Mouse (Mus musculus): Measurements from ENCODE around the gene Efna3. TPM values are rescaled to one million over a fixed set of nuclear protein-coding genes. Genes with fewer than 3 reads are reported as not detected.

Efna3 gene
- total and polyA plus RNA-seq, 2 experiments, result not detected

- no peak overlapping the region for H3K9ac ChIP-seq (ENCODE audit: low read depth, low read length)
- no peak overlapping the region for H3K4me3 ChIP-seq (ENCODE audit: insufficient read depth, low read depth, low read length)
- TF ChIP-seq CTCF (IDR thresholded peaks at IDR 0.05; ENCODE audit: low read depth, low read length), result no peak
- TF ChIP-seq POLR2A (IDR thresholded peaks at IDR 0.05; ENCODE audit: extremely low read depth, insufficient read depth, low read length), result no peak
- H3K27ac ChIP-seq (replicated peaks; ENCODE audit: insufficient read depth, low read depth, low read length), result no peak overlapping the region
- WGBS, result 87% methylated on average over 7 of the region's 7 CpGs
- peaks cover 3% of the 10 kb centered on the region; the same call in 1 of the 2 replicates for H3K4me1 ChIP-seq (ENCODE audit: control insufficient read depth, insufficient read depth, low read length)
- no peak for DNase-seq (ENCODE audit: extremely low read depth, low read depth, low spot score)
- H3K27me3 ChIP-seq (ENCODE audit: control insufficient read depth, insufficient read depth, low read length), result no peaks in the 10 kb centered on the region
- H3K79me2 ChIP-seq (ENCODE audit: control insufficient read depth, insufficient read depth, low read length), result no peaks in the 10 kb centered on the region
- no peaks in the 10 kb centered on the region for H3K36me3 ChIP-seq (ENCODE audit: control insufficient read depth, insufficient read depth, low read length)
Observed at GRCm38 (mm10) chr3:89343279-89343678, 20.5 kb upstream of the Efna3 start.

DNA sequence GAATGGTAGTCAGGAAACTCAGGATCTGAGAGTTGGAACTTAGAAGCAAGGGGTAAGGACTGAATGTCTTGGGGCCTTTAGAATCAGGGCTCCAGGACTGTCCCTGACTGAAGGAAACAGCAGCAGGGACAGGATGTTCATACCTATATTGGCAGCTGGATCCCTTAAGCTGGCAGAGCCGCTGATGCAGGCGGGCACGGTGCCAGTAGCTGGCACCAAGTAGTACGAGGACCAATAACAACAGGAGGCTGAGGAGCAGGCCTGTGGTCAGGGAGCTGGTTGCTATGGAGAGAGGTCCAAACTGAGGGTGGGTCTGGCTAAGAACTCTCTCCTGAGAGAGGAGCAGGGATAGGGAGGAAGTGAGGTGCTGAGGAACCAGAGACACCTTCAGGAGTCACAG is 19.0 kb upstream of the Efna3 start:
- no peak overlapping the region for H3K9ac ChIP-seq (ENCODE audit: low read depth, low read length)
- WGBS, result 47% methylated on average over 4 of the region's 4 CpGs
- no peak overlapping the region for H3K27ac ChIP-seq (replicated peaks; ENCODE audit: insufficient read depth, low read depth, low read length)
- H3K4me1 ChIP-seq (ENCODE audit: control insufficient read depth, insufficient read depth, low read length), result peaks cover 5% of the 10 kb centered on the region; the same call in 1 of the 2 replicates
- no peaks in the 10 kb centered on the region for H3K79me2 ChIP-seq (ENCODE audit: control insufficient read depth, insufficient read depth, low read length)
- no peak for DNase-seq (ENCODE audit: extremely low read depth, low read depth, low spot score)
- H3K27me3 ChIP-seq (ENCODE audit: control insufficient read depth, insufficient read depth, low read length), result 0 out of 2 replicates have a peak, but pooled peaks cover 2% of the 10 kb centered on the region
- H3K4me3 ChIP-seq (ENCODE audit: insufficient read depth, low read depth, low read length), result no peak overlapping the region
- no peaks in the 10 kb centered on the region for H3K36me3 ChIP-seq (ENCODE audit: control insufficient read depth, insufficient read depth, low read length)
- TF ChIP-seq CTCF (IDR thresholded peaks at IDR 0.05; ENCODE audit: low read depth, low read length) (no peak), POLR2A (IDR thresholded peaks at IDR 0.05; ENCODE audit: extremely low read depth, insufficient read depth, low read length) (no peak)

DNA sequence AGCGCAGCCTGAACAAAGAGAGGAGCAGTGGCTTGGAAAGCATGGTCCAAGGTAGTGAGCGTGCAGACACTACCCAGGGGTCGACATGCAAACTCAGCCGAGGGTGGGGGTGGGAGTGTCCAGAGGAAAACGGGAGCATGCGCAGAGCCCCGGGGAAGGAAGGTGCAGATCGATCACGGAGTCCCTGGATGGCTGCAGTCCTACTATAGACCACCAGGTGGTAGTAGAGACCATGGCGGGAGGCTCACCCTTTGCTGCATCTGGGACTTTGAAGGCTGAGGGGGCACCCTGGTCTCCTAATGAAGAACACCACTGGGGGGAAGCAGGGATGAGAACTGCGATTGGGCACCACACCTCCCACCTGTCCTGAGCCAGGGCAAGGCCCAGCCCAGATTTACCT is 17.7 kb upstream of the Efna3 start:
- WGBS, result 8% methylated on average over 11 of the region's 11 CpGs
- Histone ChIP-seq H3K27ac (replicated peaks; ENCODE audit: insufficient read depth, low read depth, low read length) (no peak overlapping the region), H3K4me3 (ENCODE audit: insufficient read depth, low read depth, low read length) (peak overlapping the region; percentile 18; the same call in 1 of the 2 replicates), H3K27me3 (ENCODE audit: control insufficient read depth, insufficient read depth, low read length) (0 out of 2 replicates have a peak, but pooled peaks cover 2% of the 10 kb centered on the region), H3K4me1 (ENCODE audit: control insufficient read depth, insufficient read depth, low read length) (peaks cover 5% of the 10 kb centered on the region; the same call in 1 of the 2 replicates), H3K79me2 (ENCODE audit: control insufficient read depth, insufficient read depth, low read length) (no peaks in the 10 kb centered on the region), H3K36me3 (ENCODE audit: control insufficient read depth, insufficient read depth, low read length) (no peaks in the 10 kb centered on the region), H3K9ac (ENCODE audit: low read depth, low read length) (no peak overlapping the region)
- peak; percentile 42 for DNase-seq (ENCODE audit: extremely low read depth, low read depth, low spot score)
- TF ChIP-seq CTCF (IDR thresholded peaks at IDR 0.05; ENCODE audit: low read depth, low read length), result peak; percentile 99
- TF ChIP-seq POLR2A (IDR thresholded peaks at IDR 0.05; ENCODE audit: extremely low read depth, insufficient read depth, low read length), result no peak

GRCm38 (mm10) chr3:89339416-89339815 is 16.7 kb upstream of the Efna3 start:
- Histone ChIP-seq H3K27me3 (ENCODE audit: control insufficient read depth, insufficient read depth, low read length) (0 out of 2 replicates have a peak, but pooled peaks cover 2% of the 10 kb centered on the region), H3K9ac (ENCODE audit: low read depth, low read length) (no peak overlapping the region), H3K4me3 (ENCODE audit: insufficient read depth, low read depth, low read length) (no peak overlapping the region), H3K27ac (replicated peaks; ENCODE audit: insufficient read depth, low read depth, low read length) (no peak overlapping the region), H3K79me2 (ENCODE audit: control insufficient read depth, insufficient read depth, low read length) (no peaks in the 10 kb centered on the region), H3K4me1 (ENCODE audit: control insufficient read depth, insufficient read depth, low read length) (peaks cover 5% of the 10 kb centered on the region; the same call in 1 of the 2 replicates), H3K36me3 (ENCODE audit: control insufficient read depth, insufficient read depth, low read length) (no peaks in the 10 kb centered on the region)
- TF ChIP-seq CTCF (IDR thresholded peaks at IDR 0.05; ENCODE audit: low read depth, low read length) (peak; percentile 90), POLR2A (IDR thresholded peaks at IDR 0.05; ENCODE audit: extremely low read depth, insufficient read depth, low read length) (no peak)
- DNase-seq (ENCODE audit: extremely low read depth, low read depth, low spot score), result peak; percentile 39
- 17% methylated on average over 8 of the region's 8 CpGs for WGBS

DNA sequence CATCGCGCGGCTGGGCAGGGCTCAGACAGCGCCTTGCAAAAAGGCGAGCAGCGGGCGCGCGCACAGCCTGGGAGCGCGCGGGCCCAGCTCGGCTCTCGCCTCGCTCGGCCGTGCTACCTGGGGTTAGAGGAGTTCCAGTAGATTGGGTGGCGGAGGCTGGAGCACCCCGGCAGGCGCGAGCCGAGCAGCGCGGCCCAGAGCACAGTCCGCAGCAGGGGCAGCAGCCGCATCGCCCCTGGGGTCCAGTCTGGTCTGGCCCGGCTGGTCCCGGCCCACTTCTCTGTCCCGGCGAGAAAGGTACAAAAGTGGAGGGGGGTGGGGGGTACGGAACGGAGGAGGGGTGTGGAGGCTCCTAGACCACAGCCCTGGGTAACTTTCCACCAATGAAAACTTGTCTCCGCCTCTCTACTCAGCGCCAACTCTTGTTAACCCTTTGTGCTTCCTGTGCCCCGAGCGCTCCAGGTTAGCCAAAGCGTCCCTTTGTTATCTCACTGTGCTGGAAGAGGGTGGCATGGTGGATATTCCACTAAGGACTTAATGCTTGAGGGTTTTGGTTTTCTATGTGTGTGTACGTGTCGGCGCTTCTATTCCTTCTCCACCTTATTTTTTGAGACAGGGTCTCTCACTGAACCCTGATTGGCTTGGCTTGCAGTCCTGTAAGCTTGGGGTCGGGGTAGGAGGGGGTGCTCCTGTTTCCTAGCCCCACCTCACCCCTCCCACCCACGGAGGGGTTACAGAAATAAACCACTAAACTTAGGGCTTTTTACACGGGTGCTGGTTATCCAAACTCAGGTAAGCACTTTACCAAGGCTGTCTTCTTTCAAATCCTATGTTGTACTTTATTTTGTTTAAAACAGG is 15.2 kb upstream of the Efna3 start, which contains the start of gene Efna4:
TSS of gene Efna4 (minus strand) at position 308 of the 858 bp plus-strand sequence.
- Histone ChIP-seq H3K9ac (ENCODE audit: low read depth, low read length) (peak within 1 kb of the TSS; percentile 72), H3K27me3 (ENCODE audit: control insufficient read depth, insufficient read depth, low read length) (0 out of 2 replicates have a peak, but pooled peaks cover 2% of the 10 kb centered on the region), H3K36me3 (ENCODE audit: control insufficient read depth, insufficient read depth, low read length) (no peaks in the 10 kb centered on the region), H3K4me3 (ENCODE audit: insufficient read depth, low read depth, low read length) (peak within 1 kb of the TSS; percentile 66), H3K27ac (replicated peaks; ENCODE audit: insufficient read depth, low read depth, low read length) (no peak within 1 kb of the TSS), H3K4me1 (ENCODE audit: control insufficient read depth, insufficient read depth, low read length) (peaks cover 5% of the 10 kb centered on the region; the same call in 1 of the 2 replicates), H3K79me2 (ENCODE audit: control insufficient read depth, insufficient read depth, low read length) (no peaks in the 10 kb centered on the region)
- DNase-seq (ENCODE audit: extremely low read depth, low read depth, low spot score), result no peak
- TF ChIP-seq CTCF (IDR thresholded peaks at IDR 0.05; ENCODE audit: low read depth, low read length), result no peak
- no peak for TF ChIP-seq POLR2A (IDR thresholded peaks at IDR 0.05; ENCODE audit: extremely low read depth, insufficient read depth, low read length)
- 3% methylated on average over 44 of the region's 44 CpGs for WGBS

Measured in liver, adult 2 months (tissue).